Mouse (Mus musculus): Measurements from ENCODE around the gene Sinhcaf. TPM values are rescaled to one million over a fixed set of nuclear protein-coding genes. Genes with fewer than 3 reads are reported as not detected.

The Sinhcaf gene
- polyA plus RNA-seq, 1 experiment: 1.5 TPM

- H3K4me1 ChIP-seq (ENCODE audit: control insufficient read depth, insufficient read depth, insufficient read length, low read length): no peaks in the 10 kb centered on the region
- H3K4me3 ChIP-seq (ENCODE audit: low read depth, low read length): no peak overlapping the region
- H3K36me3 ChIP-seq (ENCODE audit: control insufficient read depth, insufficient read depth, low read length): no peaks in the 10 kb centered on the region
- no peak for TF ChIP-seq POLR2A (IDR thresholded peaks at IDR 0.05; ENCODE audit: low read depth, low read length)
- no peak for TF ChIP-seq CTCF (IDR thresholded peaks at IDR 0.05; ENCODE audit: extremely low read depth, insufficient read length, insufficient replicate concordance, low read depth, low read length)
- H3K27me3 ChIP-seq (ENCODE audit: control insufficient read depth, insufficient read depth, low read length): no peaks in the 10 kb centered on the region
- WGBS: 51% methylated on average over 4 of the region's 4 CpGs
- H3K27ac ChIP-seq (ENCODE audit: insufficient read depth, low read depth, low read length): no peak overlapping the region
These were observed 13.4 kb upstream of the Sinhcaf start for GRCm38 (mm10) chr6:148959540-148960238.

- Histone ChIP-seq H3K4me1 (ENCODE audit: control insufficient read depth, insufficient read depth, insufficient read length, low read length) (no peaks in the 10 kb centered on the region), H3K27me3 (ENCODE audit: control insufficient read depth, insufficient read depth, low read length) (no peaks in the 10 kb centered on the region), H3K27ac (ENCODE audit: insufficient read depth, low read depth, low read length) (no peak overlapping the region), H3K4me3 (ENCODE audit: low read depth, low read length) (no peak overlapping the region), H3K36me3 (ENCODE audit: control insufficient read depth, insufficient read depth, low read length) (no peaks in the 10 kb centered on the region)
- TF ChIP-seq CTCF (IDR thresholded peaks at IDR 0.05; ENCODE audit: extremely low read depth, insufficient read length, insufficient replicate concordance, low read depth, low read length): no peak
- TF ChIP-seq POLR2A (IDR thresholded peaks at IDR 0.05; ENCODE audit: low read depth, low read length): no peak
- 91% methylated on average over 1 of the region's 1 CpGs for WGBS
These were observed 12.4 kb upstream of the Sinhcaf start for GRCm38 (mm10) chr6:148958712-148959111.

- H3K4me3 ChIP-seq (ENCODE audit: low read depth, low read length): no peak overlapping the region
- no peaks in the 10 kb centered on the region for H3K36me3 ChIP-seq (ENCODE audit: control insufficient read depth, insufficient read depth, low read length)
- no peak overlapping the region for H3K27ac ChIP-seq (ENCODE audit: insufficient read depth, low read depth, low read length)
- no peak for TF ChIP-seq POLR2A (IDR thresholded peaks at IDR 0.05; ENCODE audit: low read depth, low read length)
- no peak for TF ChIP-seq CTCF (IDR thresholded peaks at IDR 0.05; ENCODE audit: extremely low read depth, insufficient read length, insufficient replicate concordance, low read depth, low read length)
- no peaks in the 10 kb centered on the region for H3K4me1 ChIP-seq (ENCODE audit: control insufficient read depth, insufficient read depth, insufficient read length, low read length)
- 95% methylated on average over 3 of the region's 3 CpGs for whole genome bisulfite sequencing
- no peaks in the 10 kb centered on the region for H3K27me3 ChIP-seq (ENCODE audit: control insufficient read depth, insufficient read depth, low read length)
These were observed 10.8 kb upstream of the Sinhcaf start for GRCm38 (mm10) chr6:148957046-148957445.

GRCm38 (mm10) chr6:148955641-148956420 lies 9.6 kb upstream of the Sinhcaf start:
- Histone ChIP-seq H3K4me3 (ENCODE audit: low read depth, low read length) (no peak overlapping the region), H3K36me3 (ENCODE audit: control insufficient read depth, insufficient read depth, low read length) (no peaks in the 10 kb centered on the region), H3K27me3 (ENCODE audit: control insufficient read depth, insufficient read depth, low read length) (no peaks in the 10 kb centered on the region), H3K27ac (ENCODE audit: insufficient read depth, low read depth, low read length) (no peak overlapping the region), H3K4me1 (ENCODE audit: control insufficient read depth, insufficient read depth, insufficient read length, low read length) (no peaks in the 10 kb centered on the region)
- TF ChIP-seq POLR2A (IDR thresholded peaks at IDR 0.05; ENCODE audit: low read depth, low read length) (no peak), CTCF (IDR thresholded peaks at IDR 0.05; ENCODE audit: extremely low read depth, insufficient read length, insufficient replicate concordance, low read depth, low read length) (no peak)

GRCm38 (mm10) chr6:148946881-148947405 lies 676 bp upstream of the Sinhcaf start:
- H3K4me1 ChIP-seq (ENCODE audit: control insufficient read depth, insufficient read depth, insufficient read length, low read length): no peaks in the 10 kb centered on the region; the same call in 1 of the 2 replicates
- no peaks in the 10 kb centered on the region for H3K27me3 ChIP-seq (ENCODE audit: control insufficient read depth, insufficient read depth, low read length)
- H3K27ac ChIP-seq (ENCODE audit: insufficient read depth, low read depth, low read length): peak overlapping the region; percentile 82
- H3K36me3 ChIP-seq (ENCODE audit: control insufficient read depth, insufficient read depth, low read length): no peaks in the 10 kb centered on the region
- peak overlapping the region; percentile 96 for H3K4me3 ChIP-seq (ENCODE audit: low read depth, low read length)
- no peak for TF ChIP-seq CTCF (IDR thresholded peaks at IDR 0.05; ENCODE audit: extremely low read depth, insufficient read length, insufficient replicate concordance, low read depth, low read length)
- no peak for TF ChIP-seq POLR2A (IDR thresholded peaks at IDR 0.05; ENCODE audit: low read depth, low read length)
- WGBS: 16% methylated on average over 11 of the region's 11 CpGs

- Histone ChIP-seq H3K4me3 (ENCODE audit: low read depth, low read length) (peak overlapping the region; percentile 96), H3K4me1 (ENCODE audit: control insufficient read depth, insufficient read depth, insufficient read length, low read length) (no peaks in the 10 kb centered on the region; the same call in 1 of the 2 replicates), H3K27me3 (ENCODE audit: control insufficient read depth, insufficient read depth, low read length) (no peaks in the 10 kb centered on the region), H3K27ac (ENCODE audit: insufficient read depth, low read depth, low read length) (peak overlapping the region; percentile 81), H3K36me3 (ENCODE audit: control insufficient read depth, insufficient read depth, low read length) (no peaks in the 10 kb centered on the region)
- TF ChIP-seq CTCF (IDR thresholded peaks at IDR 0.05; ENCODE audit: extremely low read depth, insufficient read length, insufficient replicate concordance, low read depth, low read length) (no peak), POLR2A (IDR thresholded peaks at IDR 0.05; ENCODE audit: low read depth, low read length) (no peak)
- under 1% methylated on average over 75 of the region's 75 CpGs for WGBS
These were observed 508 bp downstream of the Sinhcaf start for GRCm38 (mm10) chr6:148945509-148946408.
